Mouse (Mus musculus) forebrain, embryonic 16.5 days (tissue): ENCODE measurements around the gene Cbfa2t2. TPM values are rescaled to one million over a fixed set of nuclear protein-coding genes. Genes with fewer than 3 reads are reported as not detected.

Experiments
- ATAC-seq: fragments of 200-750 bp; cut with Nextera tagmentation; 2 replicates; pipeline ENCODE4 v1.8.0; 2017; ENCODE audit warnings: mild to moderate bottlenecking, moderate library complexity
- H3K27ac ChIP-seq: fragments of 300-500 bp; sonication (generic); 2 replicates; pipeline ENCODE4 v1.5.1; 2014; ENCODE audit warnings: low read length, control low read depth
- H3K27me3 ChIP-seq: fragments of 300-500 bp; sonication (generic); replicated peaks from 2 replicates; pipeline ENCODE4 v1.6.1; 2014; ENCODE audit warnings: low read length; ENCODE audit not compliant: control insufficient read depth, insufficient read depth
- H3K36me3 ChIP-seq: fragments of 300-500 bp; sonication (generic); 2 replicates; pipeline ENCODE4 v1.6.1; 2014; ENCODE audit not compliant: control insufficient read depth, insufficient read depth
- H3K4me1 ChIP-seq: fragments of 300-500 bp; sonication (generic); replicated peaks from 2 replicates; pipeline ENCODE4 v1.6.1; 2014; ENCODE audit warnings: low read length; ENCODE audit not compliant: control insufficient read depth, insufficient read depth
- H3K4me2 ChIP-seq: fragments of 300-500 bp; sonication (generic); 2 replicates; pipeline ENCODE4 v1.6.1; 2014; ENCODE audit warnings: mild to moderate bottlenecking, low read length, control low read depth
- H3K4me3 ChIP-seq: fragments of 300-500 bp; sonication (generic); replicated peaks from 2 replicates; pipeline ENCODE4 v1.5.1; 2014; ENCODE audit warnings: mild to moderate bottlenecking, low read length, control low read depth
- H3K9ac ChIP-seq: fragments of 300-500 bp; sonication (generic); replicated peaks from 2 replicates; pipeline ENCODE4 v1.6.1; 2014; ENCODE audit warnings: low read depth, low read length, control low read depth
- H3K9me3 ChIP-seq: fragments of 300-500 bp; sonication (generic); 2 replicates; pipeline ENCODE4 v1.6.1; 2016; ENCODE audit warnings: low read length; ENCODE audit not compliant: control insufficient read depth
- WGBS: fragments of 180-500 bp; shearing (Covaris S2); extraction: QIAGEN DNeasy Blood & Tissue Kit; methylation state at CpG from one replicate; pipeline ENCODE4 v1.1.7; 2014; 5-methylcytosine and 5-hydroxymethylcytosine counted together
- polyA plus RNA-seq: library from polyadenylated mRNA; unstranded; fragments of >200 nt; fragmentation: Nextera tagmentation; extraction: Ambion mirVana; gene quantifications from 2 replicates; pipeline ENCODE4 v1.2.1, GENCODE M21; 2015

Cbfa2t2 gene
- polyA plus RNA-seq, 1 experiment from 2014 or later = 73.3 TPM

DNA sequence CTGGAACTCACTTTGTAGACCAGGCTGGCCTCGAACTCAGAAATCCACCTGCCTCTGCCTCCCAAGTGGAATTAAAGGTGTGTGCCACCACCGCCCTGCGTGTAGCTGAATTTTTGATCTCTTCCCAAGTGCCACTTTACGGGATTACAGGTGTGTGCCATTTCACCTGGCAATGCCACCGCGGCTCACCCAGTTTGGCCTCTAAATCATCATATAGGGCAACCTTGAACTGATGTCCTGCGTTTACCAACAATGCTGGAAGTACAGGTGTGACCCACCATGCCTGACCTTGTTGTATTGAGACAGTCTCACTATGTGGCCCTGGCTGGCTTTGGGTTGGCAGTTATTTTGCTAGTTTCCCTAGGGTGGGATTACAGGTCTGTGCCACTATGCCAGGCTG is 1.6 kb upstream of the Cbfa2t2 start:
- Histone ChIP-seq H3K4me2 (no peak overlapping the region), H3K27ac (no peak overlapping the region), H3K9me3 (no peaks in the 10 kb centered on the region), H3K4me3 (no peak overlapping the region), H3K36me3 (no peaks in the 10 kb centered on the region), H3K4me1 (peaks cover 29% of the 10 kb centered on the region), H3K27me3 (no peaks in the 10 kb centered on the region), H3K9ac (no peak overlapping the region)
- ATAC-seq = no peak
- 93% methylated on average over 7 of the region's 7 CpGs for WGBS

DNA sequence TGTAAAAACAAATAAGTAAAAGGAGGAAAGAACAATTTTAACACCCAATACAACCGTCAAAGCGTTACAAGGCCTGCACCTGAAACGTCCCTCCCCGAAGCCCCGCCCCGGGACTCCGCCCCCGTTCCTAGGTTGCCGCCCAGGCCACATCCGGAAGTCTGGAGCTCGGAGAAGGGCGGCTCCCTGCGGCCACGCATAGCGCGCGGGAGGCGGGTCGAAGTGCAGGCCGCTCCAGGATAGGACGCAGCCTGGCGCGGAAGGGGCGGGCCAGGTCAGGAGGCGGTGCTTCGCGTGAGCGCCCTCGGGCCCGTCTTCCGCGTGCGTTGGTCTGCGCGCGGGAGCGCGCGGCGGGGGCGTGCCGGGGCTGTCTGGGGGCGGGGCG is 214 bp upstream of the Cbfa2t2 start:
- peaks cover 34% of the 10 kb centered on the region for H3K4me1 ChIP-seq
- peak overlapping the region; percentile 53 for H3K4me2 ChIP-seq
- H3K9ac ChIP-seq = peak overlapping the region; percentile 98
- H3K4me3 ChIP-seq = peak overlapping the region; percentile 99
- under 1% methylated on average over 44 of the region's 44 CpGs for WGBS
- ATAC-seq = peak; percentile 99
- no peaks in the 10 kb centered on the region for H3K36me3 ChIP-seq
- H3K27ac ChIP-seq = peak overlapping the region; percentile 94
- no peaks in the 10 kb centered on the region for H3K9me3 ChIP-seq
- no peaks in the 10 kb centered on the region for H3K27me3 ChIP-seq

DNA sequence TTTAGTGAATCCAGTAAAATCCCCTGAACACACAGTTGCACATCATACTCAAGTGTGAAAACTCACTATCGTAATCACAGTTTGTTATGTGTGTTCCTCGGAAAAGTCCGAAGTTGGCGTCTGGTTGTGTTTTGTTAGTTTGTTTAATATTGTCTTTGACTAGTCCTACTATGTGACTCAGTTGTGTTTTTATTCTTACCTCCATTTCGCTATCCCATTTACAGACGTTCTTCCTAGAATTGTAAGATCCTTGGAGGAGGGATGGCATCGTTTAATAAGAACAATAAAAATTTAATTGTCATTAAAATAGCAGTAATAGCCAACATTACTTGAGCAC is 878 bp downstream of the Cbfa2t2 start:
- Histone ChIP-seq H3K4me3 (peak overlapping the region; percentile 99), H3K4me2 (peak overlapping the region; percentile 67), H3K9ac (peak overlapping the region; percentile 98), H3K27ac (peak overlapping the region; percentile 94; the same call in 1 of the 2 replicates), H3K27me3 (no peaks in the 10 kb centered on the region), H3K36me3 (no peaks in the 10 kb centered on the region), H3K4me1 (peaks cover 34% of the 10 kb centered on the region), H3K9me3 (no peaks in the 10 kb centered on the region)
- 9% methylated on average over 7 of the region's 7 CpGs for WGBS
- ATAC-seq = no peak

DNA sequence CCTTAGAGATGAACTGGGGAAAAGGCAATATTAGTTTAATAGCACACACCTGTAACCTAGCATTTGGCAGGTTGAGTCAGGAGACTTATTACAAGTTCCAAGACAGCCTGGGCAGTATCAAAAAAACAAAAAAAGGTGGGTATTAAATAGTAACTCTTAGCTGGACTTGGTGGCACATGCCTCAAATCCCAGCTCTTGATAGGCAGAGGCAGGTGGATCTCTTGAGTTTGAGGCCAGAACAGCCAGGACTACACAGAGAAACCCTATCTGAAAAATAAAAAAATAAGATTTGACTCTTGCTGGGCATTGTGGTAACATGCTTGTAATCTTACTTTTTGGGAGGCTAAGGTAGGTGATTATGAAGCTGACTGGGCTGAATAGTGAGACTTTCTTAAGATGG is 4.2 kb downstream of the Cbfa2t2 start:
- Histone ChIP-seq H3K36me3 (0 out of 2 replicates have a peak, but pooled peaks cover 4% of the 10 kb centered on the region), H3K4me1 (peaks cover 30% of the 10 kb centered on the region), H3K9ac (no peak overlapping the region), H3K27ac (no peak overlapping the region), H3K9me3 (peaks cover 2% of the 10 kb centered on the region; the same call in 1 of the 2 replicates), H3K27me3 (no peaks in the 10 kb centered on the region), H3K4me2 (no peak overlapping the region), H3K4me3 (no peak overlapping the region)
- no peak for ATAC-seq

DNA sequence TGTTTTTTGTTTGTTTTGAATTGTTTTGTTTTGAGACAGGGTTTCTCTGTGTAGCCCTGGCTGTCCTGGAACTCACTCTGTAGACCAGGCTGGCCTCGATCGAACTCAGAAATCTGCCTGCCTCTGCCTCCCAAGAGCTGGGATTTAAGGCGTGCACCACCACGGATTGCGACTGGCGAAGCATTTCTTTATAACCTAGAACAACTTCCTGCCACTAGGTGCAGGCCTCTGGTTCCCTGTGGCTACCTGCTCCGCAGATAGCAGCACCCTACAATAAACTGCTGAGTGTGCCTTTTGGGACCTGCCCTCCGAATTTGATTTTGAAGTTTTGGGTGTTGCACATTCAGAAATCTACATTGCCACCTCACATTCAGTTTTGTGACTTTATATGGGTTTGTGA is 11.5 kb downstream of the Cbfa2t2 start:
- no peak for ATAC-seq
- Histone ChIP-seq H3K4me2 (no peak overlapping the region), H3K27ac (no peak overlapping the region), H3K4me3 (no peak overlapping the region), H3K4me1 (no peaks in the 10 kb centered on the region), H3K9ac (no peak overlapping the region), H3K9me3 (peaks cover 5% of the 10 kb centered on the region; the same call in 1 of the 2 replicates), H3K27me3 (no peaks in the 10 kb centered on the region), H3K36me3 (peaks cover 9% of the 10 kb centered on the region)
- whole genome bisulfite sequencing = 98% methylated on average over 8 of the region's 8 CpGs

DNA sequence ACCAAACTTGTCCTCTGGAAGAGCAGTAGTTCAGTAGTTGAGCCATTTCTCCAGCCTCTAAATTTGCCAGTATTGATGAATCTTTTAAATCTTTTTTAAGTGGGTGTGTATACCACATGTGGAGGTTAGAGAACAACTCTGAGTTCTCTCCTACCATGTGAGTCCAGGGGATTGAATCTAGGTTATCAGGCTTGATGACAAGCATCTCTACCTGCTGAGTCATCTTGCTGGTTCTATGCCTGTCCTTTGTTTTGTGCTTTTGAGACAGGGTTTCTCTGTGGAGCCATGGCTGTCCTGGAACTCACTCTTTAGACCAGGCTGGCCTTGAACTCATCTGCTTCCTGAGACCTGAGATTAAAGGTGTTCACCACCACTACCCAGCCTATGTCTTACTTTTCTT is 12.4 kb downstream of the Cbfa2t2 start:
- no peaks in the 10 kb centered on the region for H3K4me1 ChIP-seq
- H3K36me3 ChIP-seq = peaks cover 7% of the 10 kb centered on the region
- no peak overlapping the region for H3K4me2 ChIP-seq
- 0 out of 2 replicates have a peak, but pooled peaks cover 3% of the 10 kb centered on the region for H3K9me3 ChIP-seq
- no peak overlapping the region for H3K9ac ChIP-seq
- no peak for ATAC-seq
- H3K27ac ChIP-seq = no peak overlapping the region
- H3K27me3 ChIP-seq = no peaks in the 10 kb centered on the region
- H3K4me3 ChIP-seq = no peak overlapping the region

DNA sequence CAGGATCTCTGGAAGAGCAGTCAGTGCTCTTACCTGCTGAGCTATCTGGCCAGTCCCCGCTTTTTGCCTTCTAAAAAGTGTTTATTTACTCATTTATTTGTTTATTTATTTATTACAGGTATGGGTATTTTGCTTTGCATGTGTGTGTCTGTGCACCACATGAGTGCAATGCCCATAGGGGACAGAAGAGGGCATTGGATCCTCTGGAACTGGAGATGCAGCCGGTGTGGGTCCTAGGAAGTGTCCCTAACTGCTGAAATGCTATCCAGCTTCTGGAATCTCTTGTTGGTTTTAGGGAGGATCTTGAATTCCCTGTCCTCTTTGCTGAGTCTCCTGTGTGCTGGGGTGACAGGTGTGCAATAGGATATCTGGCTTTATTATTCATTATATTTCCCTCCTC is 16.7 kb downstream of the Cbfa2t2 start:
- 98% methylated on average over 2 of the region's 2 CpGs for WGBS
- Histone ChIP-seq H3K36me3 (peaks cover 2% of the 10 kb centered on the region), H3K27me3 (no peaks in the 10 kb centered on the region), H3K9ac (no peak overlapping the region), H3K9me3 (0 out of 2 replicates have a peak, but pooled peaks cover under 1% of the 10 kb centered on the region), H3K4me3 (no peak overlapping the region), H3K4me1 (peaks cover 12% of the 10 kb centered on the region), H3K27ac (no peak overlapping the region), H3K4me2 (no peak overlapping the region)
- ATAC-seq = no peak

DNA sequence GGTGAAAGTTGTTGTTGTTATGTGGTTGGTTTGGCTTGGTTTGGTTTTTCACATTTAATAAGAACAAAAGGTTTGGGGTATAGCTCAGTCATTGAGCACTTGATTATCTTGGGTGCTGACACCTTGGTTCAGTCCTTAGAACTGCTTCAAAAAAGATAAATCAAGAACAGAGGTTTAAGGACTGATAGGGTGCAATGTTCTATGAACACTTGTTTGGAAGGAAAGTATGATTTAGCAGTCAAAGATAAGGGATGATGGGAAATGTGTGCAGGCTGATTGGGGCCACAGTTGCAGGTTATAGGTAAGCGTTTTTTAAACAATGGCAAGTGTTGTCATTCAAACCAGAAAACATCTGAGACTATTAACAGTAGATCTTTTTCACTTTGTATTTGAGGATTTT is 17.8 kb downstream of the Cbfa2t2 start:
- Histone ChIP-seq H3K27me3 (no peaks in the 10 kb centered on the region), H3K27ac (0 out of 2 replicates have a peak overlapping the region, but pooled peaks have one; percentile 19), H3K36me3 (no peaks in the 10 kb centered on the region), H3K9me3 (no peaks in the 10 kb centered on the region), H3K4me1 (peaks cover 12% of the 10 kb centered on the region), H3K4me2 (no peak overlapping the region), H3K9ac (no peak overlapping the region), H3K4me3 (no peak overlapping the region)
- ATAC-seq = no peak
- 48% methylated on average over 1 of the region's 1 CpGs for WGBS

DNA sequence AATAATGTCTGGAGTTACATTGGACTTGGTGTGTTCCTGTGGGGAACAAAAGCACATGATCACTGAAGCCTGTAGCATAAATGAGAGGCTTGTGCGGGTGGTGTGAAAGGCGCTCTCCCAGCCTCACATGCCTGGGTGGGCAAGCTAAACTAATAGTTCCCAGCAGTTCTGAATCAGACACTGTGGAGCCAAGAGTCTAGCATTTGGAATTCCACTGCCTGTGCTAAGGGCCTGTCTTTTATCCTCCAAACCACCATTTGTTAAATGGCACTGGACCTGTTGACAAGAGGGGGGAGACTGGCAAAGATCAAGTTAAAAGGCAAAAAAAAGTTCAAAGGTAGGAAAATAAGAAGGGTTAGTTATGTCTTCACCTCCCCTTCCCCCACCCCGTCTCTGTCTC is 18.3 kb downstream of the Cbfa2t2 start:
- peak; percentile 72 for ATAC-seq
- Histone ChIP-seq H3K4me2 (no peak overlapping the region), H3K27ac (peak overlapping the region; percentile 29), H3K27me3 (no peaks in the 10 kb centered on the region), H3K4me3 (no peak overlapping the region), H3K9me3 (no peaks in the 10 kb centered on the region), H3K9ac (no peak overlapping the region), H3K36me3 (no peaks in the 10 kb centered on the region), H3K4me1 (peaks cover 12% of the 10 kb centered on the region)
- WGBS = 42% methylated on average over 3 of the region's 3 CpGs

DNA sequence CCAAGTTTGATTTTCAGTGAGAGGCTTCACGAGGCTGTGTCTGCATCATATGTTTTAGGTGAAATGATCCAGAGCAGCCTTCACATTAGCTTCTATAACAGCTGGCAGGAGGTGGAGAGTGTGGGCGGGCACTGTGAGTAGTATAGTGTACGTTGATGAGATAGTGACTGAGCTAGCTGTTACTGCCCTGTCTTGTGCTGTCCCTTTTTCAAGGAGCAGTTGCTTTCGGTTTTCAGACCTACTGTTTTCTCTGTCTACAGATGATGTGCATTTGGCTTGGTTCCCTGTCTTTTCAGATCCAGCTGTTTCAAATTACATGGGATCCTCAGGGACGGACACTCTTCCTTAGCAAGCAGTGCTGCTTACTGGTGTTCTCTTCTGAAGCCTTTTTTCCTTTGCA is 19.5 kb downstream of the Cbfa2t2 start:
- H3K9ac ChIP-seq = no peak overlapping the region
- H3K9me3 ChIP-seq = no peaks in the 10 kb centered on the region
- WGBS = 47% methylated on average over 5 of the region's 5 CpGs
- H3K4me1 ChIP-seq = peaks cover 17% of the 10 kb centered on the region
- no peak for ATAC-seq
- no peaks in the 10 kb centered on the region for H3K36me3 ChIP-seq
- no peak overlapping the region for H3K4me2 ChIP-seq
- H3K27me3 ChIP-seq = no peaks in the 10 kb centered on the region
- no peak overlapping the region for H3K4me3 ChIP-seq
- H3K27ac ChIP-seq = peak overlapping the region; percentile 48
